Mouse (Mus musculus): Measurements from ENCODE around the gene Gfer.

Gene Gfer

GRCm38 (mm10) chr17:24696011-24696697 is at the start of gene Gfer, which contains the start of gene Noxo1:
Gene Gfer (minus strand): TSS chr17:24696156.
Gene Noxo1 (plus strand): TSS chr17:24696234.
- DNase-seq (ENCODE audit: low spot score in 2 of 2): peak; percentile 67 to 86

- no peak for DNase-seq (ENCODE audit: low spot score in 2 of 2)
These were observed 48.4 kb upstream of the Gfer start for GRCm38 (mm10) chr17:24744381-24744780.

- DNase-seq (ENCODE audit: low spot score in 2 of 2): no peak
These were observed 47.9 kb upstream of the Gfer start for GRCm38 (mm10) chr17:24743896-24744295.

GRCm38 (mm10) chr17:24742307-24742706 is 46.4 kb upstream of the Gfer start:
- no peak for DNase-seq (ENCODE audit: low spot score in 2 of 2)

GRCm38 (mm10) chr17:24739926-24740325 is 44.0 kb upstream of the Gfer start:
- no peak for DNase-seq (ENCODE audit: low spot score in 2 of 2)

GRCm38 (mm10) chr17:24738238-24738637 is 42.3 kb upstream of the Gfer start:
- no peak for DNase-seq (ENCODE audit: low spot score in 2 of 2)

GRCm38 (mm10) chr17:24737135-24737810 is 41.3 kb upstream of the Gfer start:
- no peak for DNase-seq (ENCODE audit: low spot score in 2 of 2)

- peak; percentile 89 to 90 for DNase-seq (ENCODE audit: low spot score in 2 of 2)
These were observed 40.5 kb upstream of the Gfer start, which contains the start of gene Msrb1 for GRCm38 (mm10) chr17:24736330-24737051. Gene Msrb1 (plus strand): TSS chr17:24736642.

GRCm38 (mm10) chr17:24735446-24735845 is 39.5 kb upstream of the Gfer start:
- DNase-seq (ENCODE audit: low spot score in 2 of 2): no peak

GRCm38 (mm10) chr17:24734513-24734912 is 38.6 kb upstream of the Gfer start:
- no peak for DNase-seq (ENCODE audit: low spot score in 2 of 2)

GRCm38 (mm10) chr17:24733434-24734050 is 37.6 kb upstream of the Gfer start:
- no peak for DNase-seq (ENCODE audit: low spot score in 2 of 2)

GRCm38 (mm10) chr17:24732233-24732935 is 36.4 kb upstream of the Gfer start:
- DNase-seq (ENCODE audit: low spot score in 2 of 2): no peak

- no peak for DNase-seq (ENCODE audit: low spot score in 2 of 2)
These were observed 34.8 kb upstream of the Gfer start for GRCm38 (mm10) chr17:24730787-24731186.

- DNase-seq (ENCODE audit: low spot score in 2 of 2): no peak
These were observed 33.1 kb upstream of the Gfer start for GRCm38 (mm10) chr17:24729067-24729466.

- DNase-seq (ENCODE audit: low spot score in 2 of 2): no peak
These were observed 32.2 kb upstream of the Gfer start for GRCm38 (mm10) chr17:24728184-24728583.

GRCm38 (mm10) chr17:24727618-24728017 is 31.7 kb upstream of the Gfer start, which contains the start of gene Rpl3l:
Gene Rpl3l (plus strand): TSS chr17:24727820.
- DNase-seq (ENCODE audit: low spot score in 2 of 2): no peak

GRCm38 (mm10) chr17:24725637-24726390 is 29.9 kb upstream of the Gfer start:
- DNase-seq (ENCODE audit: low spot score in 2 of 2): no peak

GRCm38 (mm10) chr17:24724184-24724583 is 28.2 kb upstream of the Gfer start, which contains the start of gene Ndufb10:
Gene Ndufb10 (minus strand): TSS chr17:24724478.
- peak; percentile 88 to 95 for DNase-seq (ENCODE audit: low spot score in 2 of 2)

- no peak for DNase-seq (ENCODE audit: low spot score in 2 of 2)
These were observed 27.9 kb upstream of the Gfer start for GRCm38 (mm10) chr17:24723881-24724180.

- DNase-seq (ENCODE audit: low spot score in 2 of 2): no peak
These were observed 27.3 kb upstream of the Gfer start for GRCm38 (mm10) chr17:24723122-24723880.

Measured in frontal cortex, postnatal 10 days (tissue).